Mouse (Mus musculus): ENCODE data around the gene Guk1.

DNA sequence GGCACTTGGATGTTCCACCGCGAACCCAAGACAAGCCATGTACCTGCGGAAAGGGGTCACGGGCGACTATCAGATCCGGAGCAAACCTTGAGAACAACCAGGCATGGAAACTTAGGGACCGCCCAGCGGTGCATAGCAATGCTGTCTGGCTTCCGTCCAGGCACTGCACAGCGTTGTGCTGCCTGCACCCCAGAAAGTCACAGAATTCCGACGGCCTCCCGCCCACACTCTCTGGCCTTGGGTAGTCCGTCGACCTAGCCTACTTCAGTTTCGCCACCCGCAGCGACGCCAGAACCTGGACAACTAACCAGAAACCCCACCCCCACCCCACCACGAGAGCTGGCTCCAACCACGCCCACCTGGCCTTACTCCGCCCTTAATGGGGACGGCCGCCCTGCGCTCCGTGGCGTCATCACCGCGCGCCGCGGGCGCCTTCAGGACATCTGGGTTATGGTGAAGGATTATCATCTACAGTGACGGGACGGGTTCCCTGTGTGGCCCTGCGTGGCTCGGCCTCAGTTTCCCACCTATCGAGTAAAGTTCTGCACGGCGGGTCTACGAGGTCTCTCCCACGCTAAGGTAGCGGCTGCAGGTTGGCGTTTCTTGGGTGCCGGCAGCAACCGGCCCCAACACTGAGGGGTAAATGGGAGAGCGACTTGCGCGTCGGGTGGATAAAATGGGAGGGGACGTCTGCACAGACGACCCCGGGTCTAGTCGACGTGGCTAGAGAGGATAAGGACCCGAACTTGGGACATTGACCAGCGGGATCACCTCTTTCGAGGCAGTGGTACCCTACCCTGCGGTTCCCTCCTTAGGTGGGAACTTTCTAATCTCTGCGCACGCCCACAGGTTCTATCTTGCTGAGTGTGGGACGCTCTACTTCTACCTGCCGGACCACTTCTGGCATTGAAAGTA, 10.3 kb upstream of the Guk1 start, which contains the start of gene Mrpl55:
- peak; percentile 88 for TF ChIP-seq POLR2A (IDR thresholded peaks at IDR 0.05; ENCODE audit: insufficient read depth, low read depth, low read length)
- peak; percentile 63; the same call in 1 of the 2 replicates for TF ChIP-seq EP300 (IDR thresholded peaks at IDR 0.05; ENCODE audit: insufficient read depth, low read depth, low read length)
- peak; percentile 26; the same call in 1 of the 2 replicates for TF ChIP-seq CTCF (IDR thresholded peaks at IDR 0.05)

Data from heart, adult 2 months (tissue).